Mouse (Mus musculus) CH12.LX (cell line): Measurements from ENCODE around the gene Fam89a.

Source experiments
- MAX ChIP-seq: IDR thresholded peaks from 2 replicates; pipeline ENCODE4 v1.6.1; 2011; ENCODE audit warnings: low read length, improper control_type of control experiment
- MEF2A ChIP-seq: IDR thresholded peaks from 2 replicates; pipeline ENCODE4 v1.6.1; 2014; ENCODE audit warnings: low read depth, mild to moderate bottlenecking, inconsistent platforms, low read length, improper control_type of control experiment, borderline replicate concordance
- POLR2A ChIP-seq: IDR thresholded peaks from 2 replicates; pipeline ENCODE4 v1.6.1; 2011; ENCODE audit warnings: low read depth, mild to moderate bottlenecking, improper control_type of control experiment, low read length
- TCF12 ChIP-seq: IDR thresholded peaks from 2 replicates; pipeline ENCODE4 v1.6.1; 2014; ENCODE audit warnings: low read depth, mild to moderate bottlenecking, inconsistent platforms, low read length, improper control_type of control experiment
- ZC3H11A ChIP-seq: IDR thresholded peaks from 2 replicates; pipeline ENCODE4 v1.6.1; 2012; ENCODE audit warnings: low read depth, mild to moderate bottlenecking, inconsistent platforms, low read length, improper control_type of control experiment

- TF ChIP-seq ZC3H11A: no peak
- TF ChIP-seq MAX: no peak
- no peak for TF ChIP-seq TCF12
- TF ChIP-seq POLR2A: no peak
- TF ChIP-seq MEF2A: no peak
Observed at GRCm38 (mm10) chr8:124703526-124703925, 48.1 kb downstream of the Fam89a start.
